Mouse (Mus musculus) CH12.LX (cell line): ENCODE data around the gene Frs2. TPM values are rescaled to one million over a fixed set of nuclear protein-coding genes. Genes with fewer than 3 reads are reported as not detected.

Source experiments
- DNase-seq: peaks from one replicate; pipeline ENCODE4 v3.0.0-alpha.2; 2013; ENCODE audit errors: extremely low read depth
- H3K27ac ChIP-seq: 2 replicates; pipeline ENCODE4 v1.5.1; 2012; ENCODE audit warnings: low read depth, mild to moderate bottlenecking, control low read depth, moderate library complexity; ENCODE audit not compliant: insufficient read depth
- H3K27me3 ChIP-seq: replicated peaks from 2 replicates; pipeline ENCODE3; 2012; ENCODE audit warnings: inconsistent platforms
- H3K36me3 ChIP-seq, 2 experiments: replicated peaks in 1 of 2; 2 replicates each; pipeline versions ENCODE3 to v1.6.1; 2012; ENCODE audit warnings: inconsistent platforms in 1 of 2, low read length in 1 of 2, mild to moderate bottlenecking in 1 of 2, mixed read lengths in 1 of 2, moderate library complexity in 1 of 2; ENCODE audit not compliant: control insufficient read depth in 1 of 2, insufficient read depth in 1 of 2
- H3K4me1 ChIP-seq, 2 experiments: 2 replicates each; pipeline ENCODE4 v1.6.1; 2012; ENCODE audit warnings: inconsistent platforms in 1 of 2, moderate library complexity in 1 of 2; ENCODE audit not compliant: insufficient read depth in 2 of 2, control insufficient read depth in 1 of 2
- H3K4me2 ChIP-seq: 2 replicates; pipeline ENCODE4 v1.6.1; 2012; ENCODE audit warnings: low read depth, mild to moderate bottlenecking, control low read depth; ENCODE audit not compliant: poor library complexity, insufficient read depth, severe bottlenecking
- H3K4me3 ChIP-seq, 3 experiments: fragments of 150-350 bp in 1 of 3; sonication (generic) in 1 of 3; replicated peaks in 1 of 3; 2 replicates each; pipeline versions ENCODE3 to v1.5.1; 2011 to 2012; ENCODE audit warnings: low read depth in 2 of 3, low read length in 2 of 3, mild to moderate bottlenecking in 2 of 3, moderate library complexity in 2 of 3, control low read depth in 1 of 3, improper control_type of control experiment in 1 of 3, inconsistent platforms in 1 of 3, mixed read lengths in 1 of 3; ENCODE audit not compliant: poor library complexity in 1 of 3
- H3K79me2 ChIP-seq: replicated peaks from 2 replicates; pipeline ENCODE4 v1.6.1; 2012; ENCODE audit warnings: mild to moderate bottlenecking, moderate library complexity; ENCODE audit not compliant: control insufficient read depth, poor library complexity, insufficient read depth, severe bottlenecking; ENCODE audit errors: extremely low read depth
- H3K9ac ChIP-seq: 2 replicates; pipeline ENCODE4 v1.6.1; 2012; ENCODE audit warnings: low read depth, mild to moderate bottlenecking, control low read depth, moderate library complexity; ENCODE audit not compliant: insufficient read depth
- H3K9me3 ChIP-seq: replicated peaks from 2 replicates; pipeline ENCODE3; 2012; ENCODE audit warnings: low read length, inconsistent platforms, mixed read lengths
- BHLHE40 ChIP-seq: IDR thresholded peaks from 2 replicates; pipeline ENCODE4 v1.6.1; 2011; ENCODE audit warnings: mild to moderate bottlenecking, low read depth, low read length, improper control_type of control experiment
- CHD1 ChIP-seq: IDR thresholded peaks from 2 replicates; pipeline ENCODE4 v1.6.1; 2012; ENCODE audit warnings: low read depth, low read length, improper control_type of control experiment, inconsistent platforms
- ELF1 ChIP-seq: IDR thresholded peaks from 2 replicates; pipeline ENCODE4 v1.6.1; 2014; ENCODE audit warnings: low read depth, mild to moderate bottlenecking, inconsistent platforms, low read length, improper control_type of control experiment
- EP300 ChIP-seq: IDR thresholded peaks from 2 replicates; pipeline ENCODE4 v1.6.1; 2011; ENCODE audit warnings: low read length, improper control_type of control experiment
- GABPA ChIP-seq: IDR thresholded peaks from 2 replicates; pipeline ENCODE4 v1.6.1; 2012; ENCODE audit warnings: low read depth, low read length, improper control_type of control experiment, inconsistent platforms; ENCODE audit not compliant: insufficient replicate concordance
- HCFC1 ChIP-seq: IDR thresholded peaks from 2 replicates; pipeline ENCODE4 v1.6.1; 2012; ENCODE audit warnings: low read depth, mild to moderate bottlenecking, inconsistent platforms, low read length, improper control_type of control experiment
- IRF4 ChIP-seq: IDR thresholded peaks from 2 replicates; pipeline ENCODE4 v1.6.1; 2014; ENCODE audit warnings: low read depth, mild to moderate bottlenecking, inconsistent platforms, low read length, improper control_type of control experiment
- JUN ChIP-seq: IDR thresholded peaks from 2 replicates; pipeline ENCODE4 v1.6.1; 2011; ENCODE audit warnings: low read depth, mild to moderate bottlenecking, low read length, improper control_type of control experiment, moderate library complexity; ENCODE audit not compliant: insufficient read depth
- JUND ChIP-seq: conservative IDR thresholded peaks from 2 replicates; pipeline ENCODE4 v1.6.1; 2011; ENCODE audit warnings: low read depth, low read length, improper control_type of control experiment
- MAFK ChIP-seq: IDR thresholded peaks from 2 replicates; pipeline ENCODE4 v1.6.1; 2011; ENCODE audit warnings: low read length, improper control_type of control experiment; ENCODE audit not compliant: insufficient replicate concordance
- MAZ ChIP-seq: IDR thresholded peaks from 2 replicates; pipeline ENCODE4 v1.6.1; 2012; ENCODE audit warnings: low read depth, mild to moderate bottlenecking, inconsistent platforms, low read length, improper control_type of control experiment, moderate library complexity
- NELFE ChIP-seq: IDR thresholded peaks from 2 replicates; pipeline ENCODE4 v1.6.1; 2011; ENCODE audit warnings: low read depth, low read length, improper control_type of control experiment
- POLR2AphosphoS2 ChIP-seq: IDR thresholded peaks from 2 replicates; pipeline ENCODE4 v1.6.1; 2011; ENCODE audit warnings: low read depth, low read length, improper control_type of control experiment
- SMC3 ChIP-seq: IDR thresholded peaks from 2 replicates; pipeline ENCODE4 v1.6.1; 2011; ENCODE audit warnings: low read depth, low read length, improper control_type of control experiment
- TBP ChIP-seq: conservative IDR thresholded peaks from 2 replicates; pipeline ENCODE4 v1.6.1; 2011; ENCODE audit warnings: low read depth, low read length, improper control_type of control experiment
- USF1 ChIP-seq: IDR thresholded peaks from 2 replicates; pipeline ENCODE4 v1.6.1; 2014; ENCODE audit warnings: low read depth, mild to moderate bottlenecking, inconsistent platforms, low read length, improper control_type of control experiment
- ZMIZ1 ChIP-seq: IDR thresholded peaks from 2 replicates; pipeline ENCODE4 v1.6.1; 2012; ENCODE audit warnings: low read depth, mild to moderate bottlenecking, inconsistent platforms, low read length, improper control_type of control experiment
- ZNF384 ChIP-seq: IDR thresholded peaks from 2 replicates; pipeline ENCODE4 v1.6.1; 2012; ENCODE audit warnings: low read depth, low read length, improper control_type of control experiment, inconsistent platforms
- dilution Hi-C: fragments of 300-500 bp; cut with MboI; formaldehyde crosslinking; loops from 2 replicates; pipeline ENCODE4 v1.14.3; 2020; ENCODE audit warnings: low sequenced_read_pairs; ENCODE audit not compliant: extremely low pct_unique_long_range_greater_than_20kb, extremely low pct_ligation_motif_present
- in situ Hi-C: fragments of 300-500 bp; cut with MboI; formaldehyde crosslinking; loops from 3 replicates; pipeline ENCODE4 v1.14.3; 2019; ENCODE audit warnings: low sequenced_read_pairs, low pct_ligation_motif_present, low pct_unique_long_range_greater_than_20kb, mixed read lengths
- polyA plus RNA-seq: library from polyadenylated mRNA; unstranded; fragments of >175 nt; gene quantifications from 2 replicates; pipeline ENCODE4 v1.2.1, GENCODE M21; 2012; ENCODE audit warnings: low read depth; ENCODE audit not compliant: insufficient read length
- total RNA-seq, 2 experiments: library from RNA; depleted of rRNA; stranded (reverse); fragments of 300-350 nt in 1 of 2; fragments of >200 nt in 1 of 2; gene quantifications; 2 replicates each; pipeline ENCODE4 v1.2.3; 2012 to 2014

The Frs2 gene
- total and polyA plus RNA-seq, 3 experiments: 4.3 to 10.4 (median 5.6) TPM

- Histone ChIP-seq H3K9ac (no peak overlapping the region), H3K27ac (no peak overlapping the region), H3K4me1 (no peaks in the 10 kb centered on the region), H3K79me2 (no peaks in the 10 kb centered on the region), H3K4me2 (no peak overlapping the region), H3K4me3 (no peak overlapping the region), H3K27me3 (no peaks in the 10 kb centered on the region), H3K36me3 (no peaks in the 10 kb centered on the region), H3K9me3 (no peaks in the 10 kb centered on the region)
- TF ChIP-seq SMC3: no peak
- no peak for TF ChIP-seq NELFE
- TF ChIP-seq JUN: no peak
- TF ChIP-seq TBP: no peak
- TF ChIP-seq CHD1: no peak
- no peak for TF ChIP-seq ZMIZ1
- TF ChIP-seq USF1: no peak
- no peak for TF ChIP-seq GABPA
- no peak for TF ChIP-seq MAZ
- TF ChIP-seq IRF4: no peak
- no peak for TF ChIP-seq POLR2AphosphoS2
- TF ChIP-seq ELF1: no peak
- TF ChIP-seq EP300: no peak
- TF ChIP-seq MAFK: no peak
- no peak for DNase-seq
- dilution Hi-C loops (no loop called here), in situ Hi-C loops (no loop called here)
Measured at GRCm38 (mm10) chr10:117196696-117197095, 48.4 kb upstream of the Frs2 start.

GRCm38 (mm10) chr10:117195748-117196147 is 47.4 kb upstream of the Frs2 start:
- no peaks in the 10 kb centered on the region for H3K27me3 ChIP-seq

More at GRCm38 (mm10) chr10:117195748-117196147, 47.4 kb upstream of the Frs2 start:
- H3K4me2 ChIP-seq: no peak overlapping the region
- TF ChIP-seq HCFC1 (0 out of 2 replicates have a peak, but pooled peaks have one; percentile 13), JUND (no peak), ZNF384 (peak; percentile 39; the same call in 1 of the 2 replicates), GABPA (no peak), BHLHE40 (no peak), ZMIZ1 (no peak)
- no peak overlapping the region for H3K27ac ChIP-seq
- no peaks in the 10 kb centered on the region for H3K9me3 ChIP-seq
- H3K4me1 ChIP-seq: no peaks in the 10 kb centered on the region
- H3K9ac ChIP-seq: no peak overlapping the region
- no peaks in the 10 kb centered on the region for H3K79me2 ChIP-seq
- in situ Hi-C loops (no loop called here), dilution Hi-C loops (no loop called here)
- no peaks in the 10 kb centered on the region for H3K36me3 ChIP-seq
- DNase-seq: no peak
- no peak overlapping the region for H3K4me3 ChIP-seq
